Mouse (Mus musculus) megakaryocyte, embryonic 14.5 days (primary cell): ENCODE results near the gene Wdr66.

ENCODE experiments used
- FLI1 ChIP-seq: IDR thresholded peaks from 2 replicates; pipeline ENCODE4 v1.6.1; 2012; ENCODE audit warnings: low read length, inconsistent platforms, mixed read lengths
- GATA1 ChIP-seq: IDR thresholded peaks from 3 replicates; pipeline ENCODE4 v1.6.1; 2012; ENCODE audit warnings: mixed read lengths, low read length, inconsistent platforms, borderline replicate concordance

- TF ChIP-seq GATA1 (no peak), FLI1 (no peak)
Observed at GRCm38 (mm10) chr5:123251390-123251789, 512 bp upstream of the Wdr66 start.
